Mouse (Mus musculus) embryonic fibroblast, embryonic 13.5 days (primary cell): Measurements from ENCODE around the gene Zfpm1. TPM values are rescaled to one million over a fixed set of nuclear protein-coding genes. Genes with fewer than 3 reads are reported as not detected.
"Not testable (repeated sequence)": the region's sequence is repeated elsewhere in the genome, so short reads cannot be mapped to it uniquely, and the experiment has no call there.

ENCODE experiments used
- H3K27ac ChIP-seq: 2 replicates; pipeline ENCODE4 v1.5.1; 2012; ENCODE audit warnings: low read length, control low read depth, inconsistent platforms; ENCODE audit not compliant: insufficient read depth
- H3K4me1 ChIP-seq: 2 replicates; pipeline ENCODE4 v1.6.1; 2011; ENCODE audit warnings: low read length; ENCODE audit not compliant: control insufficient read depth, insufficient read depth
- H3K4me3 ChIP-seq: 2 replicates; pipeline ENCODE4 v1.5.1; 2011; ENCODE audit warnings: mild to moderate bottlenecking, control low read depth, low read length; ENCODE audit not compliant: insufficient read depth
- CTCF ChIP-seq: IDR thresholded peaks from 2 replicates; pipeline ENCODE4 v1.5.1; 2011; ENCODE audit warnings: mild to moderate bottlenecking, control low read depth, low read length, moderate library complexity, borderline replicate concordance; ENCODE audit not compliant: insufficient read depth
- POLR2A ChIP-seq: IDR thresholded peaks from 2 replicates; pipeline ENCODE4 v1.6.1; 2011; ENCODE audit warnings: low read depth, mild to moderate bottlenecking, control low read depth, low read length, moderate library complexity
- polyA plus RNA-seq: library from polyadenylated mRNA; stranded (reverse); fragments of >200 nt; gene quantifications from 2 replicates; pipeline ENCODE4 v1.2.4, GENCODE M21; 2011; ENCODE audit warnings: low read depth; ENCODE audit not compliant: missing spikeins, insufficient read length

Gene Zfpm1
- polyA plus RNA-seq, 1 experiment, result 10.3 TPM

DNA sequence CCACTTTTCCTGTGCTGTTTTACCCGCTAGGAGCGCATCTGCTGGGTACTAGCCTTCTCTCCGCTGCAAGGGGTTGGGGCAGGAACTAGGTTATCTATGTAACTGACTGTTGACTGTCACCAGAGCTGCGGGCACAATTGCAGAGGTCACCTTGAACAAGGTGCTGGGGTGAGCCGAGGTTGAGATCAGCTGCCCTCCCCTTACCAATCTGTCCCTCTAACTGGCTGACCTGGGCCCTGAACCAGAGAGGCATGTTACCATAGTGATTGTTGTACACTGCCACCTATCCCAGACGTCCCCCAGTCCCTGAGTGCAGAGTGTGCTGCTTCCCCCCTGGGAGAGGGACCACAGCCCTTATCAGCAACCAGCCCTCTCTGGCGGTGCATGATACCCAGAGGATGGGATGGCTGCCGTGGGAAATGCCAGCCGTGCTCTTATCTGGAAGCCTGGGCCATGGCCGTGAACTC lies 39.5 kb downstream of the Zfpm1 start:
- Histone ChIP-seq H3K4me1 (no peaks in the 10 kb centered on the region), H3K4me3 (no peak overlapping the region), H3K27ac (no peak overlapping the region)
- no peak for TF ChIP-seq POLR2A

- Histone ChIP-seq H3K27ac (no peak overlapping the region), H3K4me3 (no peak overlapping the region), H3K4me1 (no peaks in the 10 kb centered on the region)
- TF ChIP-seq POLR2A (no peak), CTCF (no peak)
Measured at GRCm38 (mm10) chr8:122322126-122322525, 40.2 kb downstream of the Zfpm1 start.

- TF ChIP-seq CTCF (no peak), POLR2A (no peak)
- no peaks in the 10 kb centered on the region for H3K4me1 ChIP-seq
- no peak overlapping the region for H3K27ac ChIP-seq
- no peak overlapping the region for H3K4me3 ChIP-seq
Measured at GRCm38 (mm10) chr8:122322792-122323191, 40.9 kb downstream of the Zfpm1 start.

DNA sequence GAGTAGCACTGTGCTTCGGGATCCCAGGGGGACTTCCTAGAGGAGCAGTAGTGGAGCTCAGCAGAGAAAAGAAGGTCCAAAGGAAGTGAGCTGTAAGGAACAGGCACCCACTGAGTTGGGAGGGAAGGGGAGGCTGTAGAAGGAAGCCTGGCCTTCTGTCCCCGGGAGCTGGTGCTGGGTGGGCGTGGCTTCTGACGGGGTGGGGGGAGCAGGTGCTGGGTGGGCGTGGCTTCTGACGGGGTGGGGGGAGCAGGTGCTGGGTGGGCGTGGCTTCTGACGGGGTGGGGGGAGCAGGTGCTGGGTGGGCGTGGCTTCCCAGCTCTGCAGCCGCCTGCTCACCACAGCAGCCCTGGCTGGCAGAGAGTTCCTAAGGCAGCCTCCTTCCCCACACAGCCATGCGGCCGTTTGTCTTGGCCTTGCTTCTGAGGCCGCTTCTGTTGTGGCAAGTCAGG lies 42.0 kb downstream of the Zfpm1 start:
- not testable (repeated sequence) for H3K4me3 ChIP-seq, H3K27ac ChIP-seq, H3K4me1 ChIP-seq

DNA sequence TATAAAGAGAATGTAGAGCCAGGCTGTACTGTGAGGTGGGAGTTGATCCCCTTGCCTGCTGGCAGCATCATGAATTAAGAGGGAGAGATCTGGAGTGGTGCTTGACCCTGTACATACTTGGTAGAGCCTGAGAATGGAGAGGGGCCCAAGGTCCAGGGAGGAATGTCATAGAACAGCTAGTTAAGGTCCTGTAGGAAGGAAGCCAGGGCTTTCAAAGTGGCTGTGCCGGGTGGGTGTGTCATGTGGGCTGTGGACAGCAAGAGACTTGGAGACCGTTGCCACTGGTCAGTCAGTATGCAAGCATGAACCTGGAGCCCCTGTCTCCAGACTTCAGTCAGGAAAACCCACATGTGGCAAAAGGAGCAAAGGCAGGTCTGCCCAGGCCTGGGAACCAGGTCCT lies 43.3 kb downstream of the Zfpm1 start:
- Histone ChIP-seq H3K4me1 (no peaks in the 10 kb centered on the region), H3K27ac (no peak overlapping the region), H3K4me3 (no peak overlapping the region)
- TF ChIP-seq POLR2A (no peak), CTCF (no peak)

DNA sequence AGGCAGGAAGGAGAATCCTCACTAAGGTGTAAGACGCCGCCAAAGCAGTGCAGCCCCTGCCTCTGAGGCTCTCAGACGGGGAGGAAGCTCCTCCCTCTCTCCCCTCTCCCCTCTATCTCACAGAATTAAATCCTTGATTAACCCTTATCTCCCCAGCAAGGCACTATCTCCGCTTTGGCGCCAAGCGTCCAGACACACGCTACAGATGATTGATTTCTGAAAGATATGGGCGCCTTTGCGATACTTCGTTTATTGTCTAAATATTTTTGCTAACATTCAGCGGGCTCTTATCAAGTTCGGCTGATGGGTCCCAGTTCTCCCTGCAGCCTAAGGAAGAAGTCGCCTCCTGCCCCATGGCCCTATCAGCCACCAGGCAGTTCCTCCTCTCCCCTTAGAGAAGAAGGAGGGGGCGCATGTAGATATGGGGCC lies 44.2 kb downstream of the Zfpm1 start:
- H3K4me3 ChIP-seq, result no peak overlapping the region
- no peaks in the 10 kb centered on the region for H3K4me1 ChIP-seq
- TF ChIP-seq POLR2A (no peak), CTCF (no peak)
- no peak overlapping the region for H3K27ac ChIP-seq

GRCm38 (mm10) chr8:122329072-122329471 lies 47.1 kb downstream of the Zfpm1 start:
- TF ChIP-seq POLR2A (no peak), CTCF (no peak)
- Histone ChIP-seq H3K27ac (no peak overlapping the region), H3K4me3 (no peak overlapping the region), H3K4me1 (no peaks in the 10 kb centered on the region)

GRCm38 (mm10) chr8:122329553-122330239 lies 47.8 kb downstream of the Zfpm1 start:
- Histone ChIP-seq H3K4me3 (no peak overlapping the region), H3K4me1 (no peaks in the 10 kb centered on the region), H3K27ac (no peak overlapping the region)
- TF ChIP-seq CTCF, result no peak

DNA sequence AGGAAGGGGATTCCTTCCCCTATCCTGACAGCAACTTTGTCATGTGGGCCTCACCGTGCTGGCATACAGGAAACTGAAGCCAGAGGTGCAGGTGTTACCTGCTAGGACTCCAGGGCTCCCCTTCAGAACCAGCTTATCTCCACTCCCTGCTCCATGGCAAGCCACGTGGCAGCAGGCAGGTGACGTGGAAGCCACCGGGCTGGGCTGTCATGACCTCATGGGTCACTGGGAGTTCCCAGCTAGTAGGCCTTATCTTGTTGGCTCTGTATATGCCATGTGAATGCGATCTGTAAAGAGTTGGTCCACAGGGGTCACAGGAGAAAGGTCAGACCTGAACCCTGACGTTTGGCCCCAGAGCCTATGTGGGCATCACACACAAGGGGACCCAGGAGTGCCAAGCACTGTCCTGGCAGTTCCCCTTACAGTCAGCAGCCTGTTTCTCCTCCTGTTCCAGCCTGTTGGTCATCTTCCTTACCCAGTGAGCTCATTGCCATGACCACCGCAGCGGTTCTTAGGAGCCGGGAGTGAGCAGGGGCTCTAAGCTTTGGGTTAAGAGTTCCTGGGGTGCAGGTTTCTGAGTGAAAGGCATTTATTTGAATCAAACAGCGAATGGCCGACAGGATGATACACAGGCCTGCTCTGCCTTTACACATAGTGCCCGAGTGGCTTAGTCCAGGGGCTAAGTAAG lies 48.6 kb downstream of the Zfpm1 start:
- TF ChIP-seq CTCF (no peak), POLR2A (no peak)
- no peak overlapping the region for H3K27ac ChIP-seq
- no peaks in the 10 kb centered on the region for H3K4me1 ChIP-seq

DNA sequence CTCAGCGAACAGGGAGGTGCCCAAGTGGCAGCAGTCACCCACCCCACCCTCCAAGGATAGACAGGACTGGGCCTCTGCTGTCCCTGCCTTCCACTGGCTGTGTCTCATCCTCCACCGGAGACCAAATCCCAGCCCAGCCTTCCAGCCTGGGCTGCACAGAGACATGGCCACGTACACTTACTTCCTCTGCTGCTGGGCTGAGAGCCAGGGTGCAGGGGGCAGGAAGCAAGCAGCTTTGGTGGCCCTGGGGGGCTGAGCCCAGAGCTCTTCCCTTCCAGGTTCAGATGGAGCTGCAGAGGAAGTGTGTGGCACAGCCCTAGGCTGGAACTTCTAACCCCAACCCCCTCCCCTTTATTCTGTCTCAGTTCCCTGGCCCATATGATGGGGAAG lies 49.2 kb downstream of the Zfpm1 start:
- no peak overlapping the region for H3K4me3 ChIP-seq
- no peak overlapping the region for H3K27ac ChIP-seq
- H3K4me1 ChIP-seq, result no peaks in the 10 kb centered on the region
- TF ChIP-seq POLR2A, result no peak
- TF ChIP-seq CTCF, result no peak

More for the DNA sequence above, 48.6 kb downstream of the Zfpm1 start:
- no peak overlapping the region for H3K4me3 ChIP-seq
